Mouse (Mus musculus) layer of hippocampus, postnatal 14 days (tissue): ENCODE measurements around the gene Lgals2. TPM values are rescaled to one million over a fixed set of nuclear protein-coding genes. Genes with fewer than 3 reads are reported as not detected.
"Not testable (repeated sequence)": the region's sequence is repeated elsewhere in the genome, so short reads cannot be mapped to it uniquely, and the experiment has no call there.

Experiments used
- DNase-seq, 2 experiments: peaks; one replicate each; pipeline ENCODE4 v3.0.0; 2021 to 2022; ENCODE audit warnings: low spot score in 2 of 2, mixed read lengths in 1 of 2
- long read RNA-seq, 2 experiments: library from polyadenylated mRNA; stranded (forward); transcript quantifications; one replicate each; pipeline ENCODE4 v2.0.0; 2021
- total RNA-seq, 2 experiments: library from RNA; stranded (reverse); gene quantifications; 2 replicates each; pipeline ENCODE4 v1.2.3; 2021

The Lgals2 gene
- total RNA-seq: not detected
- long read RNA-seq, experiment 1: 0 reads
- long read RNA-seq, experiment 2: 0 reads

- DNase-seq: no peak
Measured at GRCm38 (mm10) chr15:78855303-78855965, at the start of gene Lgals2. TSS of gene Lgals2 (minus strand) at chr15:78855529.

- peak; percentile 80 to 84 for DNase-seq
Measured at GRCm38 (mm10) chr15:78903243-78903642, 47.9 kb upstream of the Lgals2 start.

GRCm38 (mm10) chr15:78901422-78901789 lies 46.1 kb upstream of the Lgals2 start:
- no peak for DNase-seq

- DNase-seq: no peak
Measured at GRCm38 (mm10) chr15:78900585-78901421, 45.5 kb upstream of the Lgals2 start.

GRCm38 (mm10) chr15:78899740-78900584 lies 44.6 kb upstream of the Lgals2 start, which contains the start of gene Sh3bp1:
TSS of gene Sh3bp1 (plus strand) at chr15:78899768.
- DNase-seq: no peak

- no peak for DNase-seq
Measured at GRCm38 (mm10) chr15:78899409-78899739, 44.0 kb upstream of the Lgals2 start, which contains the start of gene Gm49510. TSS of gene Gm49510 (plus strand) at chr15:78899667.

- no peak for DNase-seq
Measured at GRCm38 (mm10) chr15:78898507-78899001, 43.2 kb upstream of the Lgals2 start.

- no peak for DNase-seq
Measured at GRCm38 (mm10) chr15:78897488-78897887, 42.2 kb upstream of the Lgals2 start.

GRCm38 (mm10) chr15:78896149-78896548 lies 40.8 kb upstream of the Lgals2 start:
- no peak for DNase-seq

- no peak for DNase-seq
Measured at GRCm38 (mm10) chr15:78895741-78896140, 40.4 kb upstream of the Lgals2 start.

- no peak for DNase-seq
Measured at GRCm38 (mm10) chr15:78894726-78895125, 39.4 kb upstream of the Lgals2 start.

GRCm38 (mm10) chr15:78892440-78892839 lies 37.1 kb upstream of the Lgals2 start:
- no peak for DNase-seq

GRCm38 (mm10) chr15:78889401-78889853 lies 34.1 kb upstream of the Lgals2 start:
- DNase-seq: no peak

GRCm38 (mm10) chr15:78881828-78882227 lies 26.5 kb upstream of the Lgals2 start:
- no peak for DNase-seq

- DNase-seq: no peak
Measured at GRCm38 (mm10) chr15:78880432-78880831, 25.1 kb upstream of the Lgals2 start.

- not testable (repeated sequence) for DNase-seq
Measured at GRCm38 (mm10) chr15:78878792-78879516, 23.6 kb upstream of the Lgals2 start.

GRCm38 (mm10) chr15:78877810-78878390 lies 22.6 kb upstream of the Lgals2 start:
- no peak for DNase-seq

GRCm38 (mm10) chr15:78876991-78877809 lies 21.9 kb upstream of the Lgals2 start, which contains the start of gene Gga1:
TSS of gene Gga1 (plus strand) at chr15:78877190.
- DNase-seq: peak; percentile 97 to 98

- DNase-seq: peak; percentile 77 to 79
Measured at GRCm38 (mm10) chr15:78876258-78876696, 20.9 kb upstream of the Lgals2 start.
